Comparison of ENCODE assay signal across 10 mouse cellular contexts in the genomic region with DNA sequence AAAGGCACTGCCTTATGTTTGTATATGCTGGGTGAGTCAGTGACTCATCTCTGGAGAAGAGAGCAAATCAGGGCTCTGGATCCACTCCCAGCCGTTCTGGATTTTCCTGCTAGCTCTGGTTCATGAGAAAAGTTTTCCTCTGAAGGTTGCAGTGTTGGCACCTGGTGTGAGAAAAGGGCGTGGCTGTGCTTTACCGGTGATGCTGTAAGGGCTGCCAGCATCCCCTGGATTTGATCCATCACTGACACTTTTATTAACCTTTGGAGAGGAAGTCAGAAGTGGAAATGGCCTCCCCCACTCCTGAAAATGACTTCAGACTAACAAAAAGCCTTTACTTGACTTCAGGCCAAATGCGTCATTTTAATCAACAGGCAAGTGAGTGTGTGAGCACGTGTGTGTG. TPM values are rescaled to one million over a fixed set of nuclear protein-coding genes. Genes with fewer than 3 reads are reported as not detected.
A peak's percentile ranks its signal among the peaks of the same experiment; 100 is the strongest.
DNase-seq lines count a peak whose midpoint lies in the region; ATAC-seq lines count a peak whose summit lies in the region.
"Had no signal": no experiment of that assay in that cellular context is flagged by ENCODE, and none has a peak within 500 bp of the region (broad histone marks: within the 10 kb centered on the region; RNA-seq: fewer than 3 reads in every experiment).

No protein-coding gene starts in this region.

- peak; percentile 16 to 55 for DNase-seq in kidney, postnatal 25 days
- DNase-seq in kidney, adult 11 months = no peak
- peak; percentile 82 to 85 for DNase-seq in heart, adult 9 months (ENCODE audit: low spot score in 2 of 2)
- peak; percentile 33 to 41 for DNase-seq in right cerebral cortex, postnatal 10 days (ENCODE audit: low spot score in 2 of 2)
- DNase-seq in liver = no peak

- H3K9me3 ChIP-seq in embryonic facial prominence, embryonic 15.5 days (replicated peaks) = no peaks in the 10 kb centered on the region; the same call in 1 of the 2 replicates
- H3K9me3 ChIP-seq in midbrain, embryonic 15.5 days = no peaks in the 10 kb centered on the region
- H3K9me3 ChIP-seq: forebrain, embryonic 10.5 days; neural tube, embryonic 13.5 days had no signal

- H3K27me3 ChIP-seq in embryonic facial prominence, embryonic 15.5 days = no peaks in the 10 kb centered on the region
- H3K27me3 ChIP-seq in midbrain, embryonic 15.5 days (replicated peaks) = no peaks in the 10 kb centered on the region

- ATAC-seq in embryonic facial prominence, embryonic 15.5 days (ENCODE audit: insufficient number of reproducible peaks, low FRiP score, low TSS enrichment, low read depth) = peak; percentile 63; the same call in 1 of the 2 replicates
- ATAC-seq in midbrain, embryonic 15.5 days (replicated peaks) = no peak

- H3K9ac ChIP-seq in embryonic facial prominence, embryonic 15.5 days = no peak overlapping the region
- no peak overlapping the region for H3K9ac ChIP-seq in midbrain, embryonic 15.5 days
- H3K9ac ChIP-seq: neural tube, embryonic 13.5 days had no signal

- H3K4me1 ChIP-seq in embryonic facial prominence, embryonic 15.5 days = peaks cover 14% of the 10 kb centered on the region; the same call in 1 of the 2 replicates
- no peaks in the 10 kb centered on the region for H3K4me1 ChIP-seq in midbrain, embryonic 15.5 days
- H3K4me1 ChIP-seq: neural tube, embryonic 13.5 days had no signal

- H3K4me3 ChIP-seq in embryonic facial prominence, embryonic 15.5 days (replicated peaks) = no peak overlapping the region
- H3K4me3 ChIP-seq in midbrain, embryonic 15.5 days = no peak overlapping the region
- H3K4me3 ChIP-seq: forebrain, embryonic 10.5 days; neural tube, embryonic 13.5 days had no signal

- WGBS in embryonic facial prominence, embryonic 15.5 days = 36% methylated on average over 5 of the region's 5 CpGs
- WGBS in midbrain, embryonic 15.5 days = 65% methylated on average over 5 of the region's 5 CpGs

- peak overlapping the region; percentile 69; the same call in 1 of the 2 replicates for H3K27ac ChIP-seq in embryonic facial prominence, embryonic 15.5 days (replicated peaks)
- no peak overlapping the region for H3K27ac ChIP-seq in midbrain, embryonic 15.5 days
- H3K27ac ChIP-seq: forebrain, embryonic 10.5 days; macrophage; neural tube, embryonic 13.5 days had no signal

- H3K36me3 ChIP-seq in embryonic facial prominence, embryonic 15.5 days = no peaks in the 10 kb centered on the region
- H3K36me3 ChIP-seq in midbrain, embryonic 15.5 days (replicated peaks) = no peaks in the 10 kb centered on the region
- H3K36me3 ChIP-seq: forebrain, embryonic 10.5 days; neural tube, embryonic 13.5 days had no signal

- H3K4me2 ChIP-seq in embryonic facial prominence, embryonic 15.5 days (replicated peaks) = no peak overlapping the region
- no peak overlapping the region for H3K4me2 ChIP-seq in midbrain, embryonic 15.5 days
- H3K4me2 ChIP-seq: neural tube, embryonic 13.5 days had no signal

RNA-seq across cellular contexts. Expression of a gene that starts 37.2 kb away (rescaled TPM):
- 7.7 and 8.9 TPM in 2 replicates for polyA plus RNA-seq in embryonic facial prominence, embryonic 15.5 days (2015; fragmentation: Nextera tagmentation; extraction: Ambion mirVana)
- 1.3 and 1.4 TPM in 2 replicates for polyA plus RNA-seq in midbrain, embryonic 15.5 days (2015; fragmentation: Nextera tagmentation; extraction: Ambion mirVana)

Comparison
In these comparisons a context has a peak if more than half of its experiments do, and no peak if none do; other contexts are left out.
1. DNase-seq: peak in kidney, postnatal 25 days (2 of 2), heart, adult 9 months (2 of 2) and right cerebral cortex, postnatal 10 days (2 of 2); none in kidney, adult 11 months (single experiment) and liver (single experiment).